Mouse (Mus musculus) hindbrain, embryonic 11.5 days (tissue): ENCODE data around the gene Tmem163. TPM values are rescaled to one million over a fixed set of nuclear protein-coding genes. Genes with fewer than 3 reads are reported as not detected.
A peak's percentile ranks its signal among the peaks of the same experiment; 100 is the strongest.

Experiments
- ATAC-seq: fragments of 200-750 bp; cut with Nextera tagmentation; 2 replicates; pipeline ENCODE4 v1.8.0; 2017; ENCODE audit warnings: mild to moderate bottlenecking, moderate TSS enrichment, moderate library complexity; ENCODE audit not compliant: low FRiP score
- DNase-seq: peaks from one replicate; pipeline ENCODE4 v3.0.0-alpha.2; 2015; ENCODE audit warnings: low spot score
- H3K27ac ChIP-seq: fragments of 300-500 bp; sonication (generic); 2 replicates; pipeline ENCODE4 v1.5.1; 2014; ENCODE audit warnings: mild to moderate bottlenecking, low read depth, low read length
- H3K27me3 ChIP-seq: fragments of 300-500 bp; sonication (generic); 2 replicates; pipeline ENCODE4 v1.6.1; 2014; ENCODE audit warnings: mild to moderate bottlenecking, low read length, moderate library complexity, mixed read lengths; ENCODE audit not compliant: control insufficient read depth, insufficient read depth
- H3K36me3 ChIP-seq: fragments of 300-500 bp; sonication (generic); 2 replicates; pipeline ENCODE4 v1.6.1; 2014; ENCODE audit warnings: mild to moderate bottlenecking, low read length, moderate library complexity, mixed read lengths; ENCODE audit not compliant: control insufficient read depth, insufficient read depth
- H3K4me1 ChIP-seq: fragments of 300-500 bp; sonication (generic); replicated peaks from 2 replicates; pipeline ENCODE4 v1.6.1; 2014; ENCODE audit warnings: low read length, mixed read lengths; ENCODE audit not compliant: control insufficient read depth, insufficient read depth
- H3K4me2 ChIP-seq: fragments of 300-500 bp; sonication (generic); replicated peaks from 2 replicates; pipeline ENCODE4 v1.6.1; 2014; ENCODE audit warnings: mild to moderate bottlenecking, low read depth, low read length
- H3K4me3 ChIP-seq: fragments of 300-500 bp; sonication (generic); 2 replicates; pipeline ENCODE4 v1.5.1; 2014; ENCODE audit warnings: low read depth, low read length
- H3K9ac ChIP-seq: fragments of 300-500 bp; sonication (generic); 2 replicates; pipeline ENCODE4 v1.6.1; 2014; ENCODE audit warnings: low read depth, low read length
- H3K9me3 ChIP-seq: fragments of 300-500 bp; sonication (generic); 2 replicates; pipeline ENCODE4 v1.6.1; 2016; ENCODE audit warnings: low read length; ENCODE audit not compliant: control insufficient read depth
- WGBS: fragments of 180-500 bp; shearing (Covaris S2); extraction: QIAGEN DNeasy Blood & Tissue Kit; methylation state at CpG from one replicate; pipeline ENCODE4 v1.1.7; 2014; 5-methylcytosine and 5-hydroxymethylcytosine counted together
- polyA plus RNA-seq: library from polyadenylated mRNA; unstranded; fragments of >200 nt; fragmentation: Nextera tagmentation; extraction: Ambion mirVana; gene quantifications from 2 replicates; pipeline ENCODE4 v1.2.1, GENCODE M21; 2014

The Tmem163 gene
- polyA plus RNA-seq, 1 experiment from 2014 or later, result 34.1 TPM

- no peak for ATAC-seq
- H3K36me3 ChIP-seq, result no peaks in the 10 kb centered on the region
- H3K27ac ChIP-seq, result no peak overlapping the region
- no peaks in the 10 kb centered on the region for H3K9me3 ChIP-seq
- H3K4me2 ChIP-seq, result no peak overlapping the region
- no peak overlapping the region for H3K9ac ChIP-seq
- DNase-seq, result no peak
- no peaks in the 10 kb centered on the region for H3K27me3 ChIP-seq
- 80% methylated on average over 3 of the region's 3 CpGs for WGBS
- 0 out of 2 replicates have a peak, but pooled peaks cover 3% of the 10 kb centered on the region for H3K4me1 ChIP-seq
- H3K4me3 ChIP-seq, result no peak overlapping the region
Measured at GRCm38 (mm10) chr1:127573186-127573585, 106.2 kb downstream of the Tmem163 start.

DNA sequence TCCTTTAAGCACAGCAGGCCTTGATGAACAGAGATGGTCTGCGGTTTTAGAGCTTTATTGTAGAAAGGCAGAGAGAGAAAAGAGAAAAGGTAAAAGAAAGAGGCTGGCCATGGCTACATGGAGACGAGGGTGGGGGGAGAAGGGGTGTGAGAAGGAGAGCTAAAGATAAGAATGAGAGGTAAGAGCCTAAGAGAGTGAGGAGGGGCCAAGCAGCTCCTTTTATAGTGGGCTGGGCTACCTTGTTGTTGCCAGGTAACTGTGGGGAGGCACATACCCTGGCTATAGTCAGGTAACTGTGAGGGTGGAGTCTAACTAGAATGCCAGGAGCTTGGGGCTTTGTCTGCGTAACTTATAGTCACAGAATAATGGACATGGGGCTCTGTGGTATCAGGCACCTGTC is 110.7 kb downstream of the Tmem163 start:
- Histone ChIP-seq H3K27ac (no peak overlapping the region), H3K4me3 (no peak overlapping the region), H3K4me2 (no peak overlapping the region), H3K4me1 (no peaks in the 10 kb centered on the region), H3K9ac (no peak overlapping the region), H3K9me3 (no peaks in the 10 kb centered on the region), H3K36me3 (no peaks in the 10 kb centered on the region), H3K27me3 (no peaks in the 10 kb centered on the region)
- ATAC-seq (no peak), DNase-seq (no peak)
- WGBS, result 76% methylated on average over 3 of the region's 3 CpGs

DNA sequence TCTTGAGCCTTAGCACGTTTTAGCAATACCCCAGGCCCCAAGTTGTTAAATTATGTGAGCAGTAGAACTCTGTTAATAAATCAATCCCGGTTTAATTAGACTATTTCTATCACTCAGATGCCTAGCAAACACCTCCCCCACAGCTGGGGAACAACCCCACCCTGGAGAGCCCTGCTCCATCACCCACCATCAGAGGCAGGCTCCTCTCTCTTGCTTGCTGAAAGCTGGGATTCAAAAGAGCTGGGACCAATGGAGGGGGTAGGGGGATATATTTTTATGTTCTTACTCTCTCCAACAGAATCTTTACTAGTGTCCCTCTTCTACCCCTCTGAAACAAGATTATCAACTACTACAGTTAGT is 122.9 kb downstream of the Tmem163 start:
- peak; percentile 88; the same call in 1 of the 2 replicates for ATAC-seq
- no peaks in the 10 kb centered on the region for H3K4me1 ChIP-seq
- H3K36me3 ChIP-seq, result no peaks in the 10 kb centered on the region
- no peak overlapping the region for H3K4me3 ChIP-seq
- H3K27me3 ChIP-seq, result no peaks in the 10 kb centered on the region
- H3K4me2 ChIP-seq, result no peak overlapping the region
- no peak for DNase-seq
- WGBS, result 49% methylated on average over 2 of the region's 2 CpGs
- H3K9me3 ChIP-seq, result no peaks in the 10 kb centered on the region
- no peak overlapping the region for H3K9ac ChIP-seq
- H3K27ac ChIP-seq, result peak overlapping the region; percentile 73

DNA sequence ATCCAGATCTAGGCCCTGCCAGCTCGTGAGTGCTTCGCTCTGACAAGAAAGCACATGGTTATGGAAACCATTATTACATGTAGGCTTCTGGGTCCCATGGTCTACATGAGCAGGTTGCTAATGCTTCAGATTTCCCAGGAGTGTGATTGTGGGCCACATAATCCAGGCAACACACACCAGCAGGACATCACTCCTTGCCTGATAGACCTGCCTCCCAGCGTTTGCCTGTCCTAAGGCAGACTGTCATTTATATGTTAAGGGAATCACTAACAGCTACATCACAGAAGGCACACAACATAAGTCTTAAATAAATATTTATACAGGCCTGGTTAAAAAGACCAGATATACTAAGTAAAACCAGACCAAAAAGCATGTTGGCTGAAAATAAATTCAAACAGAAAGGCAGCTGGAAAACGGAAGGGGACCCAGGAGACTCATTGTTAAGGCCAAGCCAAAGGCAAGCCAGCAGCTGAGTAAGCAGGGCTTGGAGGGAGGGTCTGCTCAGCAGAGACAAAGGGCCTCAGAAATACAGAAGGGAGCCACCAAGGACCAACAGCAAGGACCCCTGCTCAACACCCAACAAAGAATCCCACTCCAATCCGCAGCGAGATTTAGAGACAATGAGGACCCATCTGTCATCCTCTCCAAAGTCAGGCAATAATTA is 123.4 kb downstream of the Tmem163 start:
- peak; percentile 95 for ATAC-seq
- Histone ChIP-seq H3K4me1 (no peaks in the 10 kb centered on the region), H3K9ac (no peak overlapping the region), H3K4me3 (no peak overlapping the region), H3K36me3 (no peaks in the 10 kb centered on the region), H3K9me3 (no peaks in the 10 kb centered on the region), H3K27ac (peak overlapping the region; percentile 73), H3K27me3 (no peaks in the 10 kb centered on the region), H3K4me2 (no peak overlapping the region)
- DNase-seq, result peak; percentile 63
- 44% methylated on average over 6 of the region's 6 CpGs for WGBS

DNA sequence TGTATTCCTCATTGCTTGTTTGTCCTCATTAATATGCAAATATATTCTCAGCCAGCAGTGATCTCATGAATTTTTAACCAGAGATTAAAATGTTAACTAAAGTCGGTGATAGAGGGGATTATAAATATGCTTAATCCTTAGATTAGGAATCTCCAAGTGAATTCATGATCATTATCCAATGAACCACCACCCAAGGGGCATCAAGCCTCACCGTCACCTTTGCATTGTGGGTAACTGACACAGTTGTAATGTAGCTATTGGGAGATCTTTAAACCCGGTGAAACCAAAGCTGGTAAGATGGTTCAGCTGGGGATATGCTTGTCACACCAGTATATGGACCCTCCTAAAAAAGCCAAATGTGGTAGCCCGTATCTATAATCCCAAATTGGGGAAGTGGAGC is 131.3 kb downstream of the Tmem163 start:
- no peaks in the 10 kb centered on the region for H3K9me3 ChIP-seq
- no peak overlapping the region for H3K9ac ChIP-seq
- H3K4me3 ChIP-seq, result no peak overlapping the region
- H3K4me1 ChIP-seq, result no peaks in the 10 kb centered on the region
- H3K27me3 ChIP-seq, result no peaks in the 10 kb centered on the region
- 65% methylated on average over 4 of the region's 4 CpGs for WGBS
- no peak overlapping the region for H3K4me2 ChIP-seq
- H3K36me3 ChIP-seq, result no peaks in the 10 kb centered on the region
- no peak for DNase-seq
- no peak for ATAC-seq
- no peak overlapping the region for H3K27ac ChIP-seq

- Histone ChIP-seq H3K9ac (no peak overlapping the region), H3K36me3 (no peaks in the 10 kb centered on the region), H3K27me3 (peaks cover 2% of the 10 kb centered on the region), H3K4me2 (no peak overlapping the region), H3K4me1 (no peaks in the 10 kb centered on the region), H3K4me3 (no peak overlapping the region), H3K9me3 (no peaks in the 10 kb centered on the region), H3K27ac (no peak overlapping the region)
- DNase-seq (no peak), ATAC-seq (no peak)
- 19% methylated on average over 1 of the region's 1 CpGs for WGBS
Measured at GRCm38 (mm10) chr1:127542756-127543155, 136.6 kb downstream of the Tmem163 start.

- no peaks in the 10 kb centered on the region for H3K9me3 ChIP-seq
- no peak overlapping the region for H3K9ac ChIP-seq
- peaks cover 6% of the 10 kb centered on the region for H3K27me3 ChIP-seq
- WGBS, result 90% methylated on average over 7 of the region's 7 CpGs
- no peak for DNase-seq
- no peak for ATAC-seq
- no peak overlapping the region for H3K27ac ChIP-seq
- H3K4me3 ChIP-seq, result no peak overlapping the region
- H3K4me2 ChIP-seq, result no peak overlapping the region
- no peaks in the 10 kb centered on the region for H3K36me3 ChIP-seq
- H3K4me1 ChIP-seq, result peaks cover 2% of the 10 kb centered on the region; the same call in 1 of the 2 replicates
Measured at GRCm38 (mm10) chr1:127541931-127542330, 137.4 kb downstream of the Tmem163 start.

DNA sequence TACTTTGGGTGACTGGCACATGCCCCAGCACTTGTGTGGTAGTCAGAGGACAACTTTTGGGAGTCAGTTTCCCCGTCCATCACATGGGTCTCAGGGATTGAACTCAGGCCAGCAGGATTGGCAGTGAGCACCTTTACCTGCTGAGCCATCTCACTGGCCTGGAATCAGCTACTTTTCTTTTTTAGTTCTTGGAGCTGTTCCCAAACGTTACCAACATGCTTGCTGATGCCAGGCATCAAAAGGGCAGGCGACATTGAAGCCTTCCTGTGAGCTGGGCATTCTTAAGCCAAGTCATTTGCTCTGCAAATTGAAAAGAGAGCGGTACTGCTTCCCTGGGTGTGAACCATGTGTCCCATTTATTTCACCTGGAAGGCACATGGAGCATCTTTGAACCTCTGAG is 137.8 kb downstream of the Tmem163 start:
- peaks cover 6% of the 10 kb centered on the region; the same call in 1 of the 2 replicates for H3K4me1 ChIP-seq
- no peaks in the 10 kb centered on the region for H3K9me3 ChIP-seq
- WGBS, result 81% methylated on average over 4 of the region's 4 CpGs
- ATAC-seq (no peak), DNase-seq (no peak)
- H3K36me3 ChIP-seq, result no peaks in the 10 kb centered on the region
- H3K4me3 ChIP-seq, result no peak overlapping the region
- peaks cover 8% of the 10 kb centered on the region for H3K27me3 ChIP-seq
- no peak overlapping the region for H3K9ac ChIP-seq
- H3K27ac ChIP-seq, result no peak overlapping the region
- H3K4me2 ChIP-seq, result no peak overlapping the region
